Mouse (Mus musculus) kidney, postnatal 4 days (tissue): ENCODE results near the gene Tsc22d1.

ENCODE experiments used
- DNase-seq, 2 experiments: peaks; one replicate each; pipeline ENCODE4 v3.0.0; 2021; ENCODE audit warnings: mixed read lengths in 2 of 2

Gene Tsc22d1

DNA sequence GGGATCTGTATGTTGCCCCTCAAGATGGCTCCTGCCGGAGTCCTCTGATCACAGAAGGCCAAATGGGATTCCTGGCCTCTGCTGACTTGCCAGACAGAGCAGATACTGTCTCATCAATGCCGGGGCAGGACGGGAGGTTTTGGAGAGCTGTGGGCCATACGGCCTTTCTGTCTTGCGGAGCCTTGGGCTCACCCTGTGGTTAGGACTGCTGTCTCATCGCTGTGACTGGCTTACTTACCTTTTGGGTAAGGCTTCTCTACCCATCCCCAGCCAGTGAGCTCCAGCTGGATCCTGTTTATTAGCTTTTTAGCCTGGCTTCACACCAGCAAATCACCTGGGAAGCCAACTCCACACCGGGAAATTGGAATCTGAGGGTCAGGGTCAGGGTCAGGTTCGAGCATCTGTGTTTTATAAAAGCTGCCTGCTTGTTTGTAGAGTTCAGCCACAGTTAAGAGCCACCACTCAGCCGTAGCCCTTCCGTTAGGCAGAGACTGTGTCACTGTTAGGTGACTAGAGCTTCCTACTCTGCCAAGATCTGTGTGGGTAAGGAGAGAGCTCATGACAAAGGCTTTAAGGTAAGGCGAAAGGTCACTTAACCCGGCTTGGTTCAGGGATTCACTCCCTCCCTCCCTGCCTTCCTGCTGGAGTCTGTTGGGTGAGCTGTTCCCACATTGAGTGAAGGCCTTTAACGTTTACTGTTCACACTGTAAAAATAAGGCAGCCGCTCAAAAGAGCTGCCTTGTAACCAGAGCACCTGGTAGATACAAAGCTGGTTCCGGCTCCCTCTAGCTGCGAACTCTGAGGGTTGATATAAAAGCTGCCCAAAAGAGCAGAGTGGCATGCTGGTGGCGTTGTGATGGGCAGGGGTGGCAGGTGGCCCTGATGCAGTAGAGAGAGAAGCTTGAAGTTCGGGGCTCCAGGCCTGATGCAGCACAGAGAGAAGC lies 73.6 kb downstream of the Tsc22d1 start:
- peak in 1 of 2 experiments; percentile 29 for DNase-seq

DNA sequence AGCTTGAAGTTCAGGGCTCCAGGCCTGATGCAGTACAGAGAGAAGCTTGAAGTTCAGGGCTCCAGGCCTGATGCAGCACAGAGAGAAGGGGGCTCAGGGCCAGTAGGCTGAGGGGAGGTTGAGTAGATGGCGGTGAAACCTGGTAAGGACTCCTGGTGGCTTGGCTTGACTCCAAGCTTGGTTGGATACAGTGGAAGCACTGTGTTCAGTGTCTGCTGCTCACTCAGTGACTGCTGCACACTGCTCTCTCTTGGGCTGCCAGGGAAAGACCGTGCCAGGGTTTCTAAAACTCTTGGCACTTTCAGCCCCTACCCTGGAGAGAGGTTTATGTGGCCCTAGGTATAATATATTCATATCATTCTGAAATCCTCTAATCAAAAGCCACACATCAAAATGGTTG lies 74.4 kb downstream of the Tsc22d1 start:
- DNase-seq = no peak

DNA sequence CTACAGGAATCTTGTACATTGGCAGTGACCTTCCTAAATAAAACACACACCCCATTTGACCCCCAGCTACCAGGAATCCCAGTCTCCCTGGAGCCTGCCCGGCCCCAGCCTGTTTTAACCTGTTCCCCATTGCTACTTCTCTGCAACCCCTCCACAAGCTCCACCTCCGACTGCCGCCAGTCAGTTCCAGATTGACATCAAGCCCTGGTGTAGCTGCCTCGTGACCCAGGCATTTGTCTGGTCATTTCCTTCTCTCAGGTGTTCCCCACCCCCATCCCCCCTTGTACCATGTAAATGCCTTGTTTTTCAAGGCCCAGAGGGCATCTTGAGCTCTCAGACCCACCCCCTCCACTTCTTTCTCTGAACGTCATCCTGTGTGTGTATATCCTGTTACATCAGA lies 80.3 kb downstream of the Tsc22d1 start:
- peak in 1 of 2 experiments; percentile 36 for DNase-seq

DNA sequence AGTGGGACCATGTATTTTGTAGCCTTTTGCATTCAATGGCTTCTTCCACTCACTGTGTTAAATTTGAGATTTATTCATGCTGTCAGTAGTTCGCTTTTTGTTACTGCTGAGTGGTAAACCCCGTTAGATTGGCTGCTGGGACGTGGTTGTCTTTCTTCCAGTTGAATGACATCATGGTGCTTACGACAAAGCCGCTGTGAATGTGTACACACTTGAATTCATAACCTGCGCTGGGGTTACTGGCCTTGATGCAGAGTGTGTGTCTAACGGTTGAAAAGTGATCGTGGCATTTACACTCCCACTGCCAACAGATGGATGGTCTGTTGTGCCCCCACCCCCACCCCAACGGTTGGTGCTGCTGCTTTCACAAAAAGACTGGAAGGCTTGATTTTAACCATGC lies 82.4 kb downstream of the Tsc22d1 start:
- DNase-seq = no peak

DNA sequence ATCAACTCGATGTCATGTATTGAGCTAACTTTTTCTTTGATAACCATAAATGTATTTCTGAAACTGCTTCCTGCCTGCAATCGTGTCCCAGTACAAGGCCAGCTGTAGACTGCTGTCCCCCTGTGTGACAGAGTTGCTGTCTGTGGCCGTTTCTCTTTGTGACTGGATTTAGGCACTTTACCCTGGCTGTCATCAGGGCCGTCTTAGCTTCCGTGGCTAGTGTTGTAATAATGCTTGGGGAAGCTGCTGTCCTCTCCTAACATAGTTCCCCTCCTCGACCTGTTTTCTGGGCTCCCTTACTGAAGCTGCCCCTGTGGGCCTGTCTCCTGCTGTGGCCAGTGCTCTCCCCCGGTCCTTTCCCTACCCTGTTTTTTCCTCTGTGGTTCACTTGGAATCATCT lies 83.4 kb downstream of the Tsc22d1 start:
- DNase-seq = no peak

DNA sequence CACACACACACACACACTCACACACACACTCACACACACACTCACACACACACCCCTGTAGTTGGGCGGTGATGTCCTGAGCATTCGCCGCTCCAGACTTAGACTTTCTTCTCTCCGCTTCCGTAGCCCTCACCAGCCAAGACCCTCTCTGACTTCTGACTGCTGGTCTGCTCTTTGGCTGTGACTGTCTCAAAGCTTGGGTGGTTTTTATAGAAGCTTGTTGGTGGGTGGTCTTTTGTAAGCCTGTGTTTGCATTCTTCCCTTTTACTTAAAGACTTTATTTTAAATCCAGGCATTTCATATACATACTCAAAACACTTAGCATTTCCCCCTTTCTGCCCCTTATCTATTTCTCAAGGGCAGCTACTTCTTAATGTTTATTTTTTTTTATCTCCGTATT lies 84.7 kb downstream of the Tsc22d1 start:
- no peak for DNase-seq

DNA sequence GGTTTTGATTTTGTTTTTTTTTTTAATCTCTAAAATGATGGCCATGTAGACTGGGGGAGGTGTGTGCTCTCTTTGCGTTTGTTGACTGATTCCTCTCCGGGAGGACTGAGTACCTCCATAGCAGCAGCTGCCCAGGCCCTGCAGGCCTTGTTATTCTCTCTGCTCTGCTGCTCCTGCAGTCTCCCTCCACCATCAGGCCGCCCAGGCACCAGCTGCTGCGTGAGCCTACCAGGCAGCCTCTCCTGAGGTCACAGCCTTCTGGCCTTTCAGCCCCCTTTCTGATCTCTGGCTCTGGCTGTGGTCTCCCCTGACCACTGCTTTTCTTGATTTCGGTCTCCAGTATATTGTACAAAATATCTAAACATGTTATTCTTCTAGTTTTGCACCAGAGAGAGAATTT lies 85.3 kb downstream of the Tsc22d1 start:
- DNase-seq = peak in 1 of 2 experiments; percentile 69

DNA sequence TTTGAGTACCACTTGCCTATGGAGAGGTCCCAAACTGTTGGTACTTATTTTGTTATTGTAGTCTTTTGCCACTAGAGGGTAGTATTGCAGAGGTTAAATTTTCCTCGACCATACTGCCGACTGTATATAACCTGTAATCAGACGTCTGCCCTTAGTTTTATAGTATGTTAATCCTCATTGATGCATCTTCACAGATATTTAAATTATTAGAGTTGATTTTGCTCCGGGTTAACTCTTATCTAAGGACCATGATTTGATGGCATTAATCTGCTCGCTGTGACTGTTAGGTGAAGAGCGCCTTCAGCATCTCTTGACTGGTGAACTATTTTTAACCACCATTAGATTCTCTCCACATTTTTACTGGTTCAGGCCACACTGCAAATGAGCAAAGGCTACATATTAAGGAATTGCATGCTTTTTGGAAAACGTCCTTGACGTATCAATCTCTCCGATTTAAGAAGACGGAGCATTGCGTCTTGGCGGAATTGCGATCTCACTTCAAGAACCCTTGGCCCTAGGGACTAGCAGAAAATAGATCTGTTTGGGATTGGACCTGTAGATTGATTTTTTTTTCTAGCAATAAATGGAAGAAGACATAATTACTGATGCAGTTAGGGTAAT lies 88.6 kb downstream of the Tsc22d1 start:
- DNase-seq = peak in 1 of 2 experiments; percentile 35

DNA sequence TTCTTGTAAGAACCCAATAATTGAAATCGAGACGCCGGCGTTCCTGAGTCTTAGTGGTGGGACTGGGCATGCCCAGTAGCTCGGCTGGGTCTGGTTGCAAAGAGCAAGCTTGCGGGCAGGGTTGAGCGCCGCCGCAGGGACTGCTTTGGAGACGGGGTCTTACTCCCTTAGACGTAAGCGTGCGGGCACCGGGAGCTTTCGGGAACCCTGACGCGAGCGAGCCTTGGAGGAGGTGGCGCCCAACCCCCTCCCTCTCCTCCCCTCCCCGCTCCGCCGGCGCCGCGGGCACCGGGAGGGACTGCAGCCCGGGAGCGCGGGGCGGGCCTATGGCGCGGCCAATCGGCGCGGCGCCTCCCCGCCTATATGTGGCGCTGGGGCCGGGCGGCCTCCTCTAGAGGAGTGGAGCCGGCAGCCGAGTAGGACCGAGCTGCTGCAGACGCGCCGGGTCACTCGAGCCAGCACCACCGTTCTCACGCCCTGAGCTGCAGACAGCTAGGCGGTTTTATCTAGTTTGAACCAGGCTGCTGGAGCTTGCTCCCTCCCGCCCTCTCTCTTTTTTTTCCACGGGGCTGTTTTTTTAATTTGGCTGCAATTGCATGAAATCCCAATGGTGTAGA lies 89.5 kb downstream of the Tsc22d1 start:
- peak; percentile 96 to 97 for DNase-seq

DNA sequence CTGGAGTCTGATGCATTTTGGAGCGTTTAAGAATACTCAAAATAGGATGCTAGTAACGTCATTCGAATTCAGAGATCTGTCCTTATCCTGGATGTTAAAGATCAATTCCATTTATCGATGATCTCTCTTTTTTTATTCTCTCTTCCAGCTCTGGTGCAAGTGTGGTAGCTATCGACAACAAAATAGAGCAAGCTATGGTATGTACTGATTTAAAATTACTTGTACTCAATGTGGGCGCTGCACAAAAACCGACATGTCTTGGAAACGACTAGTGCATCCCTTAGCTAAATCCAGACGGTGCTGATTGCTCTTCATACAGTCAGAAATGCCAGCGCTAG lies 90.3 kb downstream of the Tsc22d1 start:
- no peak for DNase-seq

DNA sequence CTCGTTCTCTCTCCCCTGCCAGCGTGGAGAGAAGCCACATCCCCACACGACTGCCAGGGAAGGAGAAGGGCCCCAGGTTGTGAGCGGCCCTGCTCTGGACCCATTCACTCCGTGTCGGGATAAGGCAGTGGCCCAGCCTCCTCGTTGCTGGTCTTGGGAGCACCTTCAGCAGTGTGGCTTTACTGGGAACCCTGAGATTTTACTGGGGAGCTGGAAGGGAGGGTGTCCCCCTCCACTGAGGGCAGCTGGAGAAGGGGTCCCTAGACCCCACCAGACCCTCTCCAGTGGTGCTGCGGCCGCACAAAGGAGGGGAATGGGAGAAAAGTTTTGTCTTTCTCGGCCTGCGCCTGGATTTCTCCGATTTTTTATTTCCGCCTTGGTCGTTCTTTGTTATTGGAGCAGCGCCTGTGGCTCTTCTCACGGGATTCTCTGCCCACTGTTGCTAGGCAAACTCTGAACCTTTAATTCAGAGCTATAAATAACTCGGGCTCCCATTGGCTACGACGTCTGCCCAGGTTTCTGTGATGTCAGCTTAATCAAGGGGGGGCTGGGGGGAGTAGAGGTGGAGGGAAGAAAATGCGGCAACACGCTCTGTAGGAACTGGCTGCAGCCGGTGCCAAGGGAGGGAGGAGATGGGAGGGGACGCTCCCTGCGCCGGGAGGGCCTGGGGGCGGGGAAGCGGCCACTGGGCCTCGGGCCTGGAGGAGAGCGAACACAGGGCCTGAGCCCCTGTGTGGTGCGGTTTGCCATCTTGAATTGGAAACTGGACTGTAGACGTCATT lies 90.9 kb downstream of the Tsc22d1 start:
- peak; percentile 90 to 95 for DNase-seq

DNA sequence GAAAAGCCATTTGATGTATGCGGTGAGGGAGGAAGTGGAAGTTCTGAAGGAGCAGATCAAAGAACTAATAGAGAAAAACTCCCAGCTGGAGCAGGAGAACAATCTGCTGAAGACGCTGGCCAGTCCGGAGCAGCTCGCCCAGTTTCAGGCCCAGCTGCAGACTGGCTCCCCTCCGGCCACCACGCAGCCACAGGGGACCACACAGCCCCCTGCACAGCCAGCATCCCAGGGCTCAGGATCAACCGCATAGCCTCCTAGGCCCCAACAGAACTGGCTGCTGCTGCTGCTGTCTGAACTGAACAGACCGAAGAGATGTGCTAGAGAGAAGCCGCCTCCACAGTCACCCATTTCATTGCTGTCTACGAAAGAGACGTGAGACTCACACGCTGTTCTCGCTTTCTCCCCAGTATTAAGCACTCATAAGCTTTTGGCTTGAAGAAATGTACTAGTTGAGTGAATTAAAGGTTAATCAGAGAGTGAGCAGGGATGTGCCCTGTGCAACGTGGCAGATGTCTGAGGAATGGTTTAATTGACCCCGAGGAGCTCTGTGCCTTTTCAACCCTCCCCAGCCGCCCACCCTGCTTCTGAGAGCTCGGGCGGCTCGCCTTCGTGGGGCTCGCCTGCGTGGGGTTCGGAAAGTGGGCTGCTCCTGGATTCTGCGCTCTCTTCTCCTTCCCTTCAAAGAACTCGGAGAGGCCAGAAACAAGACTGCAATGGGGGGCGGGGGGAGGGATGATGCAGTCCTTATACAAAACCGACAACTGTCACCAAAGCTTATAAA lies 91.9 kb downstream of the Tsc22d1 start:
- peak; percentile 48 to 65 for DNase-seq

DNA sequence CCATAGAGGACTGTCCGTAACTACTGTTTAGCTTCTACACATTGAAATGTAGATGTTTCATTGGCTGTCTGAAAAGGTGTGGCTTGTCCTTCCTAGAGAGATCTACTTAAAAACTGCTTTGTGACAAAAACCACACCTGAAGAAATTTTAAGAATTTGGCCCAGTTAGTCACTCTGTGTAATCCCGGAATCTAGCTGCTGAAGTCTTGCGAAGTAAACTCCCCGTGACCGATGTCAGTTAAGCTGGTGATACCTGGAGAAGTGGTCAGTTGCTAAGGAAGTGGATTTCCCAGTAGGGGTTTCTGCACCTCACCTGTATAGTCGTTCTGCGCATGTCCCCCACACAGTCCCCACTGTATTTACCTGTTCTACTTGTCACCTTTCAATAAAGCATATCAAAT lies 92.6 kb downstream of the Tsc22d1 start:
- no peak for DNase-seq

DNA sequence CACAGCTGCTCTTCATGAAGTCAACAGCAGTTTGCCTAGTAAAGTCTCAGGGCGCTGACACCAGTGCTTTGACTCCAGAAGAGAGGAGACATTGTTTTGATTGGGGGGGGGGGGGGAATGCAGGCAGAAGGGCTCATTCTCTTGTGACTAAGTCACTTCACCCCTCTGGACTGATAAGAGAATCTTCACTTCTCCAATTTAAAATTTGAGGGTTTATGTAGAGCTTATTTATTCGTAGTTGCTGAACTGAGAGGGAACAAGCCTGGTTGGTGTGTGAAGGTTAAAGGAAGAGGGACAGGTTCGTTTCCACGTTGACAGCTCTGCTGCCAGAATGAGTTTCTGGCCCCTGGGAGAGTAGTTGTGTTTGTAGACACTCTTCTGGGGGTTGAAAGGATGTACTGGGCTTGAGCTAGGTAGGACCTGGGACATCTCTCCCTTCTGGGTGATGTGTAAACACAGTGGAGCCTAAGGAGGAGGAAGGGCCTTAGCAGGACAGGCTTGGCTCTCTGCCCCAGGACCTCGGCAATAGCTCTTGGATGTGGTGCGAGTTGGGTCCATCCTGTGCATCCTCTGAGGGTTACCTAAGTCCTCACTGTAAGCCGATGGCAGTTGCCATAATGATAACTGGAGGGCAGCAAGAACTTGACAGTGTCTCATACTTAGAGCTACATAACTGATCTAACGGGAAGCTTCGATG lies 93.2 kb downstream of the Tsc22d1 start:
- DNase-seq = peak; percentile 19 to 29

DNA sequence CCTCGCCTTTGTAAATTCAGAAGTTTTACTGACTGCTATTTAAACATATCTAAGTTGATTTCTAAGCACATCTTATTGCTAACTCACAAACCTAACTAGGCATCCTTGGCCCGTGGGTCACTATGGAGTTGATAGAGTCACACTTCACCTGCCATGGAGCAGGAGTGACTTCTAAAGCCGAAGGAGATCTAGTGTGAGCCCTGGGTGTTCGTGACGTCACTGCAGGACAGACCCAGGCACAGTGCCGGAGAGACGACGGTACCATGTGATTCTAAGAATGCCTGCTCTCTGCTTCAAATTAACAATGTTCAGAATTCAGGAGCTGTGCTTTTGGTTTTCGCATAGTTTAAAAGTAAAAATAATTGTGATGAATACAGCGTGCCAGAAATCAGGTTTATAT lies 93.9 kb downstream of the Tsc22d1 start:
- peak; percentile 43 for DNase-seq

DNA sequence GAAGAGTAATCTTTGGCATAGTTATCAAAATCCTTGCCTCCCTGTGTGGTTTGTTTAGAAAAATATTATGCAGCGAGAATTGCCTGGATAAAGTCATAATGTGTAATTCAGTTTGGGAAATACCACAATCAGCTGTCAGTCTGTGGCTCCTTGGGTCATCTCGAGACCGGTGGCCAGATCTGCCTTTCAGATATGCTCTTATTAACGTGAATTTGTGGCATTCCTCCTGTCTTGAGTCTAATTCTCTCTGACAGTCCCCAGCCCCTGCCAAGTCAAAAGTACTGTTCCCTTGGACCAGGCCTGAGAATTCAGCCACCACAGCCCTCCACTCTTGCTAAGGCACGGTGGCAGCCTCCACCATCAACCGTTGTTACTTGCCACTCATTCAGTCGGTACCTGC lies 97.2 kb downstream of the Tsc22d1 start:
- no peak for DNase-seq

DNA sequence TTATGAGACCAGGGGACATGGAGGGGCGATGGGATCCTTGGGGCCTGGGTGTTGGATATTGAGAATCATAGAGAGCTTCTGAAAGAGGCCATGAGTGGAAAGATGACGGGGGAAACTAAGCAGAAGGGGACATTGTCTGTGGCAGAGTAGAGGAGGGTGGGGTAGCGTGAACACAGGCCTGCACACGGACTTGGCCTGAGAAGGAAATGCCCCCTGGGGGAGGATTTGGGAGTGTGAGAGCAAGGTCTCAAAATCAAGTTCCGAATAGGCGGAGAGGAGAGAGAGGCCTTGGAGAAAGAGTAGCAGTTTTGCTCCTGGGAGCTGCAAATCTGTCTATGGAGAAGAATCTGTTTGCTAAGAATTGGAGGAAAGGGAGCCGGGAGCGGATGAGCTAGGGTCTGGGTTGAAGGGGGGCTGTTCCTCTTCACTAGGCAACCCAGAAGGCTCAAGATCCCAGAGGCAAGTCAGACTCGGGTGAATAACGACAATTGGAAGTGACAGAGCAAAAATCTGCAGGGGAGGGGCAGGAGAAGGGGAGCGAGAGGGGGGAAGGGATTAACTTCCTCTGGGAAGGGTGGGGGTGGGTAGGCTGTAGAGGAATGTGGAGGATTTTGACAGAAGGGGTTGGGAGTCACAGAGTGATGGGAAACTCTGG lies 98.8 kb downstream of the Tsc22d1 start:
- peak; percentile 61 to 77 for DNase-seq

DNA sequence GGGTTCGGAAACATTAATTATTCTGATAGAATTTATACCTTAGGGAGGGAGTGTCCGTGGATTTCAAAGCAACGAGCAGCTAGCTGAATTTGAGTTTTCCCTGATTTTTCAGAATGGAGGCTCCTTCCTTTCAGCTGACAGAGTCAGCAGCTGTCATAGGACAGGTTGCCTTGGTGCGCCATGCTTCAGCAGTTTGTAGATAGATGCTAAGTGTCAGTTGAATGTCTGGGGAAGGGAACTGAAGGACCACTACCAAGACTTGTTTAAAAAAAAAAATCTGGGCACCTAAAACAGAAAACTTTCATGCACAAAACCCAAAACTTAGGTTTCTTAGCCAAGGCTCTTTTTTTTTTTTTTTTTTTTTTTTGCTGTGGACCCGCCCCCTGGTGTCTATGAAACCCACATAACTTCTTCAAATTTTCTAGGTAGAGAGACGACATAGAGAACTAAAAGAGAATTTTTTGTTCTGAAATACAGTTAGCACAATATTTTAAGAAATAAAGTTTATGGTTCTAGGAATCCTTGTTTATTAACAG lies 99.4 kb downstream of the Tsc22d1 start:
- DNase-seq = no peak

DNA sequence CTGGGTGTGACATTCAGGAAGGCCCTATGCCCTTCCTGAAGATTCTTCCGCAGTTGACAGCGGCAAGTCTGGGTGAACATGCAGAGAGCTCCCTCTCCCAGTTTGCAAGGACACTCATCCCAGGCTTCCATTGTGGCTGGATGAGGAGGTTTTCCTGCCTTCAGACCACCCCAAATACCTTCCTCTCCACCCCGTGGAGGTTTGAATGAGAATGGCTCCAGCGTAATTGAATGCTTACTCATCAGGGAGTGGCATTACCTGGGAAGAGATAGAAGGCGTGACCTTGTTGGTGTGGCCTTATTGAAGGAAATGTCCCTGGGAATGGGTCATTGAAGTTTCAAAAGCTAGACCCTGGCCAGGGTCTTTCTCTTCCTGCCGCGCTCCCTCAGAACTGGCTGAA lies 100.9 kb downstream of the Tsc22d1 start:
- DNase-seq = no peak

DNA sequence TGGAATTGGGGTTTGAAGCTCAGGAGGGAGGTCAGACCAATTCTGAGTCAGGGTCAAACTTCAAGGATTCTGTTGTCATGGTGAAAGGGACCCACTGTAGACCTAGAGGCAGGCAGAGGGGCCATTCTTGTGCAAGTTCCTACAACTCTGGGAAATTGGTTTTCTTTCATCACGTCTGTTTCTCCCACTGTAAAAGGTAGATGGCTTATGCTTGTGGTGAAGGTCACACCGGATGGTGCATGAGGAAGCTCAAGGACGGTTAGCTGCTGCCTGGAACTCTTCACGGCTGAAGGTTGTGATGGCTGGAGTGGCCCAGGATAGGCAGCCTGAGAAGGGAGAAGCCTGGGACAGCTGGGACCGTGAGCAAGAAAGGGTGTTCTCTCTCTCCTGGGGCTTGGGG lies 103.5 kb downstream of the Tsc22d1 start:
- DNase-seq = no peak

DNA sequence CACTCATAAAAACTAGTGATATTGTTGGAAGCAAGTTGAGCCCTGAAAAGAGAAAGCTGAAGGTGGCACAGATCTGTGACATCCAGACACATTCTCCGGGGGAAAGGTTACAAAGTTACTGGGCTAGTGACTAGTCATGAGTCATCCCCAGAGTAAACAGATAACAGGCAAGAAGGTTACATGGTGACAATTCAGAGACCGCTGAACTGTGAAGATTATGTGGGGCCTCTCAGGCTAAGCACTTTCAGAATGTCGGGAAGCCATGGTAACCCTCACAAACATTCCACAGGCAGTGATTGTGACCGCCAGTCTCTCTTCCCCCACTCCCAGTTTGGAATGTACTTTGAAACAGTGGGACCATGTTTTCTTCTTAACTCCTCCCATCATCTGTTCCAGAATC lies 105.8 kb downstream of the Tsc22d1 start:
- DNase-seq = peak in 1 of 2 experiments; percentile 59
